Mouse (Mus musculus): Measurements from ENCODE around the gene Arhgap9.

- TF ChIP-seq CTCF (IDR thresholded peaks at IDR 0.05; ENCODE audit: low read depth, low read length), result no peak
- TF ChIP-seq POLR2A (IDR thresholded peaks at IDR 0.05; ENCODE audit: extremely low read depth, insufficient read depth, low read length), result no peak
These were observed 8.9 kb upstream of the Arhgap9 start for GRCm38 (mm10) chr10:127312858-127313257.

All from liver, adult 2 months (tissue).